Mouse (Mus musculus): Measurements from ENCODE around the gene Pik3cd. TPM values are rescaled to one million over a fixed set of nuclear protein-coding genes. Genes with fewer than 3 reads are reported as not detected.
"Not testable (repeated sequence)": the region's sequence is repeated elsewhere in the genome, so short reads cannot be mapped to it uniquely, and the experiment has no call there.

Pik3cd gene
- total RNA-seq, 2 experiments from 2014 or later = 7.5 to 12.1 TPM

GRCm38 (mm10) chr4:149650493-149651193 is 51.7 kb downstream of the Pik3cd start:
- DNase-seq = peak; percentile 90

GRCm38 (mm10) chr4:149648031-149648805 is 54.2 kb downstream of the Pik3cd start:
- DNase-seq = no peak

DNA sequence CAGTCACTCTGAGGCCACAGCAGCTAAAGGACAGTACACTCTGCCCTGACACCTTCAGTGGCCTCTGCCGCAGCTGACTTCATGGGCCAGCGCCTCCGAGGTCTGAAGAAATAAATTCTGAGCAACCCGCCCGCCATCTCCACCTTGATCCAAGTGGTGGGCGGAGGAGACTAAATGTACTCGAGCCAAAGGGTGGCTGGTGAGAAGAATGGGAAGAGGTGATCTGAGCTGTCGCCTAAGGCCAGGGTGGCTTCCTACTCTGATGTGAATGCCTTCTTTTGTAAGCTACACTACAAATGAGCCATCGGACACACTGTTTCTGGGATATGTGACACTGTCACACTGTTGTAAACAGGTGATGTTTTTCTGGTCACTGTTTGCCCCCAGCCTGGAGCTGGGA is 56.6 kb downstream of the Pik3cd start:
- no peak for DNase-seq

DNA sequence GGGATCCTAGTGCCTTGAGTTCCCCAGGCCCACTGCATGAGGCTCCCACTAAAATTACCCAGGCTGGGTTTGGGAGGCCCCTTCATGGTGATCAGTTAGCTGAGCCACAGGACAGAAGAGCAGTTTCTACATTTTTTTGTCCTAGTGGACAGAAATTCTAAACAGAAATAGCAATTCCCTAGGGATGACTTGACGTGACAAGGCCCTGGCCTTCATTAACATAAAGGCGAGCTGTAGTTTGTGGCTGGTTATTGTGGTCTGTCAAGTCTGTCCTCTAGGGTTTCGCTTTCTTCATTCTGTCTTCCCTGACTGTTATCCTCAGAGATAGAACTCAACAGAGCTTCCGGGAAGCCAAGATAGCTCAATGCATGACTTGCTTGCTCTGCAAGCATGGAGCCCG is 60.4 kb downstream of the Pik3cd start:
- no peak for DNase-seq

GRCm38 (mm10) chr4:149641400-149641799 is 61.0 kb downstream of the Pik3cd start:
- no peak for DNase-seq

- DNase-seq = no peak
Observed at GRCm38 (mm10) chr4:149640831-149641230, 61.5 kb downstream of the Pik3cd start.

DNA sequence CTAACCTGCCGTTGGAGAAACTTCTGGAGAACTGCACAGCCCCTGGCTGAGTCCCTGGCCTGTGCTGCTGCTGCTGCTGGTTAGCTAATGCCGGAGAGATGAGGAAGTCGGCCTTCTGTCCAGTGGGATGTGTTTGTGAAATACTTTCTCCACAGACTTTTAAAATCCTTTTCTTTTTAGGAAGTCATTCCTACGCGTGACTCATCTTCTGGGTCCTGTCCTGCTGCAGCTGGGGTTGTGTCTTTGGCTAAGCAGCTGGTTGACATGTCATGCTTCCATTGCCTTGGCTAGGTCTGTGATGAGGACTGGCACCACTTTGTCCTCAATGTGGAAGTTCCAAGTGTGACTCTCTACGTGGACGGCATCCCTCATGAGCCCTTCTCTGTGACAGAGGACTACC is 64.4 kb downstream of the Pik3cd start:
- DNase-seq = no peak

- no peak for DNase-seq
Observed at GRCm38 (mm10) chr4:149635915-149636415, 66.4 kb downstream of the Pik3cd start.

DNA sequence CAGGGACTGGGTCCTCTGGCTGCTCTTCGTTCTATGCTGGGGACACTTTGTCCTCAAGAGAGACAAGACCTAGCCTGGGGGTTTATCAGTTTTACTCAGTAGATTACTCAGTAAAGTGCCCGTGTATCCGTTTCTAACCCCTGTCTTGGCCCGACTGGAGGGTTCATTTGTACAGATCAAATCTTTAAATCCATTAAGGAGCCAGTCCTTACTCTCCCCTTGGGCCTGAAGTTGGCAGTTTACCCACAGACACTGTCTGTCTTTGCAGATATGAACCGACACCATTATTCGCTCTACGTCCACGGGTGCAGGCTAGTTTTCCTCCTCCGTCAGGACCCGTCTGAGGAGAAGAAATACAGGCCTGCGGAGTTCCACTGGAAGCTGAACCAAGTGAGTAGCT is 67.4 kb downstream of the Pik3cd start:
- no peak for DNase-seq

GRCm38 (mm10) chr4:149634157-149634556 is 68.2 kb downstream of the Pik3cd start:
- no peak for DNase-seq

GRCm38 (mm10) chr4:149632670-149633307 is 69.6 kb downstream of the Pik3cd start:
- DNase-seq = peak; percentile 26

GRCm38 (mm10) chr4:149628810-149629209 is 73.6 kb downstream of the Pik3cd start:
- DNase-seq = no peak

DNA sequence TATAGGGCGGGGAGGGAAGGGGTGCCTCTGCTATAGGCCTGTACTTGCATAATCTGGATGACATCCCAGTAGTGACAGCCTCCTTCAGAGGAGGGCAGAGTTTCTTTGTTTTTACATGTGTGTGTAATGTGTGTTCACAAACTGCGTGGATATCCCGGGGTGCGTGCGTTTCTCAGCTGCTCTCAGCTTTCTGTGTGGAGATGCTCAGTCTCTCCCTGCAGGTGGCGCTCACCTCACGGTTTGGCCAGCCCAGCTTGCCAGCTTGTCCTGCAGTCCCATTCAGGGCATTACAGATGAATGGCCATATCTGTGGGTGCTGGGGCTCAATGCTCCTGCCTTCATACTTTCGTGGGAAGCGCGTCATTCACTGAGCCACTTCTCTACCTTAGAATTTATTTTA is 74.0 kb downstream of the Pik3cd start:
- DNase-seq = peak; percentile 49

- DNase-seq = no peak
Observed at GRCm38 (mm10) chr4:149626809-149627208, 75.6 kb downstream of the Pik3cd start.

GRCm38 (mm10) chr4:149623711-149624110 is 78.7 kb downstream of the Pik3cd start:
- DNase-seq = no peak

GRCm38 (mm10) chr4:149621286-149621685 is 81.1 kb downstream of the Pik3cd start:
- no peak for DNase-seq

GRCm38 (mm10) chr4:149619988-149620387 is 82.4 kb downstream of the Pik3cd start:
- DNase-seq = no peak

DNA sequence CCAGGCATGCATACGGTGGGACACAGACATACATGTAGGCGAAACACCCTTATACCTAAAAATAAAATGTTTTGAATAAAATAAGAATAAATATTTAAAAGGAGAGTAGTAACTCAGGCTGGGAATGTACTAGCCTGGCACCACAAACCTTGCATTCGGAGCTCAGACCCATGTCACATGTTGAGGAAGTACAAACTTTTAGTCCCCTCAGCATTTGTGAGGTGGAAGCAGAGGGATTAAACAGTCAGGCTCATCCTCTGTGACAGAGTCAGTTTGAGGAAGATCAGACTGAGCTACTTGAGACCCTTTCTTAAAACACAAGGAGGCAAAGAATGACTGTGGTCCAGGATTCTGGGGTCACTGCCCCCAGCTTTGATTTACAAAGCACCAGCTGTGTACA is 85.4 kb downstream of the Pik3cd start:
- not testable (repeated sequence) for DNase-seq

DNA sequence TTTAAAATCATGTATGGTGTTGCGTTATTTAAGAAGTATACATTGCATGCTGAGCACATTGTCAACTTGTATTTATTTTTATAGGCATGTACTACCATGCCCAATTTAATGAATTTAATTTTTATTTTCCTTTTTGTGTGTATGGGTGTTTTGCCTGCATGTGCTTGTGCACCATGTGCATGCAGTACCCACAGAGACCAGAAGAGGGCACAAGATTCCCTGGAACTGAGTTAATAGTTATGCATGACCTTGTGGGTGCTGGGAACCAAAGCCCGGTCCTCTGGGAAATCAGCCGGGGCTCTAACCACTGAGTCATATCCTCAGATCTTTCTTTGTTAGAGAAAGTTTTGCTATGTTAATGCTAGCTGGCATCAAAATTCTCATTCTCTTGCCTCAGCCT is 87.5 kb downstream of the Pik3cd start:
- DNase-seq = no peak

DNA sequence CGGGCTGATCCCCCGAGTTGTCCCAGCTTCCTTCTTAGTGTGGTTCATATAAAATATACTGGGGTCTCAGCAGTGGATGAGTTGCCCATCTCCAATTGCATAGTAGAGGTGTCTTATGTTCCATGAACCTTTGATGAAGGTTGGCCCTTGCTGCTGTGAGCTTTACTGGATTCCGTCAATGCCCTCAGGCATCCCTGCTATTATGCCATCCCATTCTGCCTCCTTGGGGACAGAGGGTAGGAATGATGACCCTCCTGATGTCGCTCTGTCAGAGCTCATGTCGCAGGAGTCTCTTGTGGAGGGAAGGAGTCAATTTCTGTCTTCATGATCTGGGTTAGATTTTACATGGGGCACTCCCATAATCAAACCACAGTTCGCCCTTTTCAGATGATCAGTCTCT is 88.9 kb downstream of the Pik3cd start:
- not testable (repeated sequence) for DNase-seq

- DNase-seq = peak; percentile 66
Observed at GRCm38 (mm10) chr4:149611376-149612044, 90.9 kb downstream of the Pik3cd start.

DNA sequence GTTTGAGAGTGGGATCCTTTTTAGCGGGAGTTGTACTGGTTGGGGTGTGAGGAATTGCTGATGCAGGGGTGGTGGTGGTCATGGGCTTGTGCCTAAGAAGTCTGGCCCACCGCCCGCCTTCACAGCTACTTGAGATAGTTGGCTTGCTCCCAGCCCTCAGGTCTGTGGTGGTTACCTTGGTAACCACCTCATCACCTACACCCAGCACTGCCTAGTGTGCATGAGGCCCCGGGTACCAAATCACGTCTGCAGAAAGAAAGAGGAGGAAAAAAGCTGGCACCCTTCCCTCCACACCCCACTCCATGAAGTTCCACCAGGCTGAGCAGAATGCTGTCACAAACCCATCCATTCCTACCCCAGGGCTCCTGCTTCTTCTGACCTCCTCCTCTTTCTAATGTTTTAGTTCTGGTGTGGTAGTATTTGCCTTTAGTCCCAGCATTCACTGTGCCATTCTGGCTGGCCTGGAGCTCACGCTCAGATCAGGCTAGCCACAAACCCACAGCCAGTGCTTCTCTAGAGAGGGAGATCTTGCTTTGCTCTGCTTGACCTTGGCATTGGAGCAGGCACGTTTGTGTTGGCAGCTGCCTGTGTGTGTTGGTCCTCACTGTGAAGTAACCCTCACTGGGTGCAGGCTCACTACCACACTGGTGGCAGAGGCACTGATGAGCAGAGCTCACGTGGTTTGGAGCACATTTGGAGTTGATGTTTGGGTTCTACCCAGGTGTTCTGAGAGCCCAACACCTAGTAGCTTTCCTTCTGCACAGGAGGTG is 92.9 kb downstream of the Pik3cd start:
- peak; percentile 42 for DNase-seq
